Mouse (Mus musculus) neural tube, embryonic 14.5 days (tissue): ENCODE data around the gene Gm21294. TPM values are rescaled to one million over a fixed set of nuclear protein-coding genes. Genes with fewer than 3 reads are reported as not detected.
"Not testable (repeated sequence)": the region's sequence is repeated elsewhere in the genome, so short reads cannot be mapped to it uniquely, and the experiment has no call there.

Experiments
- ATAC-seq: fragments of 200-750 bp; cut with Nextera tagmentation; 2 replicates; pipeline ENCODE4 v1.8.0; 2017; ENCODE audit warnings: low read depth, mild to moderate bottlenecking, moderate TSS enrichment, moderate library complexity
- H3K27ac ChIP-seq: fragments of 300-500 bp; sonication (generic); 2 replicates; pipeline ENCODE4 v1.5.1; 2014; ENCODE audit warnings: low read depth, mild to moderate bottlenecking, control low read depth, low read length, moderate library complexity, mixed read lengths
- H3K27me3 ChIP-seq: fragments of 300-500 bp; sonication (generic); 2 replicates; pipeline ENCODE4 v1.6.1; 2014; ENCODE audit warnings: low read length; ENCODE audit not compliant: control insufficient read depth, insufficient read depth
- H3K36me3 ChIP-seq: fragments of 300-500 bp; sonication (generic); 2 replicates; pipeline ENCODE4 v1.6.1; 2014; ENCODE audit warnings: low read length, mixed read lengths; ENCODE audit not compliant: control insufficient read depth, insufficient read depth
- H3K4me1 ChIP-seq: fragments of 300-500 bp; sonication (generic); 2 replicates; pipeline ENCODE4 v1.6.1; 2014; ENCODE audit warnings: low read length; ENCODE audit not compliant: control insufficient read depth, insufficient read depth
- H3K4me2 ChIP-seq: fragments of 300-500 bp; sonication (generic); 2 replicates; pipeline ENCODE4 v1.6.1; 2014; ENCODE audit warnings: mild to moderate bottlenecking, low read depth, low read length, control low read depth
- H3K4me3 ChIP-seq: fragments of 300-500 bp; sonication (generic); 2 replicates; pipeline ENCODE4 v1.5.1; 2014; ENCODE audit warnings: low read depth, low read length, control low read depth, mixed read lengths
- H3K9ac ChIP-seq: fragments of 300-500 bp; sonication (generic); replicated peaks from 2 replicates; pipeline ENCODE4 v1.6.1; 2014; ENCODE audit warnings: low read depth, mild to moderate bottlenecking, control low read depth, low read length, mixed read lengths
- H3K9me3 ChIP-seq: fragments of 300-500 bp; sonication (generic); 2 replicates; pipeline ENCODE4 v1.6.1; 2016; ENCODE audit warnings: low read length; ENCODE audit not compliant: control insufficient read depth
- WGBS: fragments of 180-500 bp; shearing (Covaris S2); extraction: QIAGEN DNeasy Blood & Tissue Kit; methylation state at CpG from one replicate; pipeline ENCODE4 v1.1.7; 2014; 5-methylcytosine and 5-hydroxymethylcytosine counted together
- polyA plus RNA-seq: library from polyadenylated mRNA; unstranded; fragments of >200 nt; fragmentation: Nextera tagmentation; extraction: Ambion mirVana; gene quantifications from 2 replicates; pipeline ENCODE4 v1.2.1, GENCODE M21; 2014

Gm21294 gene
- polyA plus RNA-seq: not detected in 2 replicates

- not testable (repeated sequence) for H3K9me3 ChIP-seq, H3K4me3 ChIP-seq, ATAC-seq, H3K4me2 ChIP-seq, H3K36me3 ChIP-seq, H3K27me3 ChIP-seq, H3K27ac ChIP-seq, H3K9ac ChIP-seq, H3K4me1 ChIP-seq
- no CpG with 5 or more reads among the region's 5 CpGs for WGBS
Measured at GRCm38 (mm10) chrY:89052506-89052905, at the start of gene Gm21294. Gene Gm21294, plus strand, starts transcription at chrY:89052806.

- not testable (repeated sequence) for H3K36me3 ChIP-seq, H3K27me3 ChIP-seq, H3K9me3 ChIP-seq, H3K27ac ChIP-seq, ATAC-seq, H3K9ac ChIP-seq, H3K4me3 ChIP-seq, H3K4me2 ChIP-seq, H3K4me1 ChIP-seq
- WGBS: 76% methylated on average over 3 of the region's 21 CpGs
Measured at GRCm38 (mm10) chrY:89126246-89126645, 73.6 kb downstream of the Gm21294 start.
